Mouse (Mus musculus) MEL (cell line): ENCODE measurements around the gene Gm20388.

Experiments used
- MYC ChIP-seq: IDR thresholded peaks from 2 replicates; pipeline ENCODE4 v1.6.1; 2011; ENCODE audit warnings: low read depth, mild to moderate bottlenecking, low read length, improper control_type of control experiment, moderate library complexity
- RAD21 ChIP-seq: IDR thresholded peaks from 2 replicates; pipeline ENCODE4 v1.6.1; 2011; ENCODE audit warnings: mild to moderate bottlenecking, low read depth, low read length, improper control_type of control experiment

- no peak; the same call in 1 of the 2 replicates for TF ChIP-seq MYC
- no peak for TF ChIP-seq RAD21
These were observed 1261.9 kb downstream of the Gm20388 start for GRCm38 (mm10) chr8:121172567-121172966.
